Mouse (Mus musculus) hindbrain, embryonic 14.5 days (tissue): ENCODE results near the gene Mylk2. TPM values are rescaled to one million over a fixed set of nuclear protein-coding genes. Genes with fewer than 3 reads are reported as not detected.

Source experiments
- ATAC-seq: fragments of 200-750 bp; cut with Nextera tagmentation; 2 replicates; pipeline ENCODE4 v1.8.0; 2017; ENCODE audit warnings: moderate number of reproducible peaks, mild to moderate bottlenecking, moderate TSS enrichment, moderate library complexity; ENCODE audit not compliant: low FRiP score
- DNase-seq: peaks from one replicate; pipeline ENCODE4 v3.0.0-alpha.2; 2015; ENCODE audit warnings: low spot score
- H3K27ac ChIP-seq: fragments of 300-500 bp; sonication (generic); 2 replicates; pipeline ENCODE4 v1.5.1; 2014; ENCODE audit warnings: mild to moderate bottlenecking, moderate library complexity
- H3K27me3 ChIP-seq: fragments of 300-500 bp; sonication (generic); 2 replicates; pipeline ENCODE4 v1.6.1; 2014; ENCODE audit warnings: mild to moderate bottlenecking, low read length, mixed read lengths; ENCODE audit not compliant: control insufficient read depth, insufficient read depth
- H3K36me3 ChIP-seq: fragments of 300-500 bp; sonication (generic); replicated peaks from 2 replicates; pipeline ENCODE4 v1.6.1; 2014; ENCODE audit not compliant: control insufficient read depth, insufficient read depth
- H3K4me1 ChIP-seq: fragments of 300-500 bp; sonication (generic); replicated peaks from 2 replicates; pipeline ENCODE4 v1.6.1; 2014; ENCODE audit warnings: antibody characterized with exemption, low read length, mixed read lengths; ENCODE audit not compliant: control insufficient read depth, insufficient read depth
- H3K4me2 ChIP-seq: fragments of 300-500 bp; sonication (generic); replicated peaks from 2 replicates; pipeline ENCODE4 v1.6.1; 2014; ENCODE audit warnings: mild to moderate bottlenecking, moderate library complexity
- H3K4me3 ChIP-seq: fragments of 300-500 bp; sonication (generic); replicated peaks from 2 replicates; pipeline ENCODE4 v1.5.1; 2014; ENCODE audit warnings: mild to moderate bottlenecking, low read length
- H3K9ac ChIP-seq: fragments of 300-500 bp; sonication (generic); 2 replicates; pipeline ENCODE4 v1.6.1; 2014
- H3K9me3 ChIP-seq: fragments of 300-500 bp; sonication (generic); 2 replicates; pipeline ENCODE4 v1.6.1; 2016; ENCODE audit warnings: low read length; ENCODE audit not compliant: control insufficient read depth
- WGBS: fragments of 180-500 bp; shearing (Covaris S2); extraction: QIAGEN DNeasy Blood & Tissue Kit; methylation state at CpG from one replicate; pipeline ENCODE4 v1.1.7; 2014; 5-methylcytosine and 5-hydroxymethylcytosine counted together
- polyA plus RNA-seq: library from polyadenylated mRNA; unstranded; fragments of >200 nt; fragmentation: Nextera tagmentation; extraction: Ambion mirVana; gene quantifications from 2 replicates; pipeline ENCODE4 v1.2.1, GENCODE M21; 2014

Mylk2 gene
- polyA plus RNA-seq, 1 experiment from 2014 or later, result not detected

- no peak for ATAC-seq
- 84% methylated on average over 3 of the region's 3 CpGs for WGBS
- H3K9me3 ChIP-seq, result no peaks in the 10 kb centered on the region
- H3K27ac ChIP-seq, result no peak overlapping the region
- H3K4me2 ChIP-seq, result no peak overlapping the region
- no peak overlapping the region for H3K4me3 ChIP-seq
- H3K36me3 ChIP-seq, result peaks cover 8% of the 10 kb centered on the region; the same call in 1 of the 2 replicates
- no peak for DNase-seq
- H3K9ac ChIP-seq, result no peak overlapping the region
- no peaks in the 10 kb centered on the region for H3K27me3 ChIP-seq
- no peaks in the 10 kb centered on the region for H3K4me1 ChIP-seq
Observed at GRCm38 (mm10) chr2:152896926-152897325, 14.2 kb upstream of the Mylk2 start.

DNA sequence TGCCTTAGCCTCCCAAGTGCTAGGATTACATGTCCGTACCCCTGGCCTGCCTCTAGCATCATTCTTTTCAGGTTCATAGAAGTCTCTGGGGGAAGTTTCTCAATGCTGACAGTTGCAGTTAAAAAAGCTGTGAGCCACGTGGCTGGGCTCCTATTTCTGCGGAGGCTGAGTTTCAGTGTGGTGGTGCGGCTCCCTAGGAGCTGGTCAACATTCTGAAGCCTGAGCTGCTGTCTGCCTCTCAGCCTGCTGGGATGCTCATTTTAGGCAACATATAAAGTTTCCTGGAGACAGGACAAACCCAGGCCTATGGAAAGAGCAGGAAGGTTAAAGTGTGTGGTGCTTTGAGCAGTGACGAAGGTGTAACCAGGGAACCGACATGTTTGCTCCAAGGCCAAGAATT, 12.1 kb upstream of the Mylk2 start:
- no peaks in the 10 kb centered on the region for H3K36me3 ChIP-seq
- WGBS, result 76% methylated on average over 6 of the region's 6 CpGs
- H3K27me3 ChIP-seq, result no peaks in the 10 kb centered on the region
- H3K4me1 ChIP-seq, result no peaks in the 10 kb centered on the region
- H3K9ac ChIP-seq, result no peak overlapping the region
- no peak for DNase-seq
- ATAC-seq, result no peak
- H3K4me2 ChIP-seq, result no peak overlapping the region
- H3K9me3 ChIP-seq, result no peaks in the 10 kb centered on the region
- H3K27ac ChIP-seq, result no peak overlapping the region
- H3K4me3 ChIP-seq, result no peak overlapping the region

GRCm38 (mm10) chr2:152901296-152901695, 9.9 kb upstream of the Mylk2 start:
- WGBS, result 92% methylated on average over 15 of the region's 15 CpGs
- no peak overlapping the region for H3K4me2 ChIP-seq
- no peaks in the 10 kb centered on the region for H3K9me3 ChIP-seq
- ATAC-seq (no peak), DNase-seq (no peak)
- no peaks in the 10 kb centered on the region for H3K27me3 ChIP-seq
- no peaks in the 10 kb centered on the region for H3K36me3 ChIP-seq
- no peak overlapping the region for H3K9ac ChIP-seq
- H3K27ac ChIP-seq, result no peak overlapping the region
- no peaks in the 10 kb centered on the region for H3K4me1 ChIP-seq
- H3K4me3 ChIP-seq, result no peak overlapping the region

DNA sequence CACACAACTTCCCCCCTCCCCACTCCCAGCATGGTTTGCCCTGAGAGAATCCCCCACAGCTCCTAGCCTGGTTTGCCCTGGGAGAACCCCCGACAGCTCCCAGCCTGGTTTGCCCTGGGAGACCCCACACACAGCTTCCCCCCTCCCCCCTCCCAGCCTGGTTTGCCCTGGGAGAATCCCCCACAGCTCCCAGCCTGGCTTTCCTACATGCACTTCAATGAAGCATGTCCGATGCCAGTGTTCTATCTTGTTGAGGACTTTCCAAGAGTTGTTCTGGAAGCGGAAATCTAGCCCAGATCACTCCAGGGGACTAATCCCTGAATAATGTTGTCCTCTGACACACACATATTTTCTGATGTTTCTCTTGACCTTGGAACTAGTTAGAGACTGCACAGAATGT, 8.5 kb upstream of the Mylk2 start:
- no peak overlapping the region for H3K4me2 ChIP-seq
- no peak overlapping the region for H3K27ac ChIP-seq
- H3K9me3 ChIP-seq, result no peaks in the 10 kb centered on the region
- no peaks in the 10 kb centered on the region for H3K4me1 ChIP-seq
- H3K36me3 ChIP-seq, result no peaks in the 10 kb centered on the region
- H3K4me3 ChIP-seq, result no peak overlapping the region
- ATAC-seq, result no peak
- H3K27me3 ChIP-seq, result no peaks in the 10 kb centered on the region
- no peak for DNase-seq
- WGBS, result 18% methylated on average over 3 of the region's 3 CpGs
- H3K9ac ChIP-seq, result no peak overlapping the region

DNA sequence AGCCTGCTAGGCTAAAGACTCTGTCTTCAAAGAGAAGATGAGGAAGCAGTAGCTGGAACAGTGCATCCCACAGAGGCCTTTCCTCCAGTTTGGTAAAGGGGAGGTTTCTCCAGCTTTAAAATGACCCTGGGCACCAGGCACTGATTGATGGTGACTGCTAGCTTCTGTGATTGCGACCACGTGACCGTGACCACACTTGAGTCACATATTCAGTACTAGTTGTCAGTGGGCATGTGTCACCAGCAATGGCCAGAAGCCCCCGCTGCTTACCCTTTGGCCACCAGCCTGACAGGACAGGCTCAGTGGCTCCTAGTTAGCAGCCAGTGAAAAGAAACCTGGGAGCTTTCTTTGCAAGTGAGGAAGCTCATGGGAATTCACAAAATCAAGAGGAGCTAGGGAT, 7.6 kb upstream of the Mylk2 start:
- Histone ChIP-seq H3K4me1 (no peaks in the 10 kb centered on the region), H3K9ac (no peak overlapping the region), H3K27me3 (no peaks in the 10 kb centered on the region), H3K36me3 (no peaks in the 10 kb centered on the region), H3K27ac (no peak overlapping the region), H3K4me2 (no peak overlapping the region), H3K9me3 (no peaks in the 10 kb centered on the region), H3K4me3 (no peak overlapping the region)
- WGBS, result 72% methylated on average over 4 of the region's 4 CpGs
- ATAC-seq (no peak), DNase-seq (no peak)

DNA sequence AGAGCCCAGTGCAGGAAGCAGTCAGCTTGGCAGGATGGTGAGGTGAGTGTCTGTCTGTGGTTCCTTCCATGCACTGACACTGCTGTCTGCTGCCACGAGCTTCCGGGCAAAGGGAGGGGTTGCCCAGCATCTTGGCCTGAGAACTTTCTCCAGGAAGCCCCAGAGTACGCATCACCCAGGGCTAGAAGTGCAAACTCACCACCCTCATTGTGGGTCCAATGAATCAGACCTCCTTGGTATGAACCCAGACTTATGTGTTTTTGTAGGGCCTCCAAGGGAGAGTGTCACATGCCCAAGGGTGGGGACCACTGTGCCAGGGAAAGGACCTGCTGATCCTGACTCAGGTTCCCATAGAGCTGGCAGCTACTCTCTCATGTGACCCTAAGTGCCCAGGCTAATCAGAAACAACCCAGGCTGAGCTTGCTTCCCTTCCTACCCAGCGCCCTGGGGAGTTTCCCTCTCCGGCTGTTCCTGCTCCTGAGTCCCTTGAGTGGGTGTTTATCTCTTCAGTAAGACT, 7.0 kb upstream of the Mylk2 start:
- WGBS, result 78% methylated on average over 5 of the region's 5 CpGs

DNA sequence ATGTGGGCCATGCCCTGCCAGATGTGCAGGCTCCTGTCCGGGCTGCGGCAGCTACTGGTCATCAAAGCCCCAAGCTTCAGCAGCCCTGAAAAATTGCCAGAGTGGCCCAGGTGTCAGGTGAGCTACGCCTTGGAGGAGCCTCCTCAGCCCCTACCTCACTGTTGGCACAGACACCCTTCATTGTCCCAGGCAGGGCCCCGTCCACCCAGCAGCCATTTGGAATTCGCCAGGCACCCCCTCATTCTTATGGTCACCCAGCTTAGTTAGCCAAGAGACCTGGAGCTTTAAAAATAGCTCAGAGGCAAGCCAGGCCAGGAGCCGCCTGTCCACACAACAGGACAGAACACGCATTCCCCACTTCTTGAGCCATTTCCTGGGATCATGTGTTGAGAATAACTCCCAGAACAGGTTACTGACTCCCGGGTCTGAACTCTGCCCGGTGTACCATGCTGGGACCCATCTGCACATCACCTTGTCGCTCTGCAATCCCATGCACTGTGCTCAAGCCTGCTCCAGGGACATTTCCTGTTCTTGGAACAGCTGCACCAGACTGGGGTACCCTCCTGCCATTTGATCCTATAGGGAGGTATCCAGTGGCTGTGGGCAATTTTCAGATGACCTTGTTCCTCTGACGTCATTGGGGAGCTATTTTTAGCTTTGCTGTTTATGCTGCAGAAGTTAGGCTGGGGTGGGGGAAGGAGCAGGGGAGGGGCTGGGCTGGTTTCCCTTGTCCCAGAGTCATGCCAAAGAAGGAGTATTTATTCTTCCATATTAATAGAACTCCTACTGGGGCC, 5.9 kb upstream of the Mylk2 start:
- Histone ChIP-seq H3K4me3 (no peak overlapping the region), H3K4me2 (no peak overlapping the region), H3K27me3 (no peaks in the 10 kb centered on the region), H3K9me3 (no peaks in the 10 kb centered on the region), H3K9ac (no peak overlapping the region), H3K27ac (no peak overlapping the region), H3K36me3 (no peaks in the 10 kb centered on the region), H3K4me1 (no peaks in the 10 kb centered on the region)
- WGBS, result 69% methylated on average over 11 of the region's 11 CpGs
- ATAC-seq (no peak), DNase-seq (no peak)

More for the DNA sequence above, 7.0 kb upstream of the Mylk2 start:
- Histone ChIP-seq H3K4me1 (no peaks in the 10 kb centered on the region), H3K27ac (no peak overlapping the region), H3K27me3 (no peaks in the 10 kb centered on the region), H3K9me3 (no peaks in the 10 kb centered on the region), H3K4me2 (no peak overlapping the region), H3K9ac (no peak overlapping the region), H3K36me3 (no peaks in the 10 kb centered on the region), H3K4me3 (no peak overlapping the region)
- ATAC-seq (no peak), DNase-seq (no peak)

DNA sequence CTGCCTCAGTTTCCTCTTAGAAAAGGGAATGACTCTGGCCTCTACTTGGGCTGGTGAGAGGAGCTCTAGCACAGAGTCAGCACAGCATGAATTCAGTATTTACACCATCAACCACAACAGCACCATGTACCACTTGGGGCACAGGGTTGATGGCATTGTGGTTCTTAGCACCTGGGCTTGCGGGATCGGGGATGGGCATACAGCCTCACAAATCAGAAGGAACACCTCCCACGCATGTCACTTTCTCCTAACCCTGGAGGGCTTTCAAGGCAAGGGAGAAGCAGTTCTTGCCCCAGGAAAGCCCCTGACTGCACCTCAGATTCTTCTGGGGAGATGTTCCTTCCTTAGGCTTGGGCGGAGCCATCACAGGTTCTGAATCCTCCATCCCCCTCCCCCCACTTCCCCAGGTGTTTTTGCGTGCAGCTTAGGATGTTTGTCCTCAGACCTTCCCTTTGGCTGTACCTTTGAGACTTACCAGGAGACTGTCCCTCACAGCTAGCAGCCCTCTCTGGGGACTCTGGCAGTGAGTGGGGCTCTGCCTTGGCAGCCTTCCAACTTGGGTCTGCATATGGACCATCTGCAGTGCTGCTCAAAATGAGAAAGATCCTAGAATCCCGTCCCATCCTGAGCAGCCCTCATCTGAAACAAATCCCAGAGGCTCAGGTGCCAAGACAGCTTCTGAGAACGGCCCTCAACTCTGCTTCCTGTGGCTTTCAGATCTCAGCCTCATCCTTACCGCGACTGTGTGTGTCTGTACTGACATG, 4.7 kb upstream of the Mylk2 start:
- 0 out of 2 replicates have a peak, but pooled peaks cover 11% of the 10 kb centered on the region for H3K27me3 ChIP-seq
- H3K9ac ChIP-seq, result no peak overlapping the region
- DNase-seq (no peak), ATAC-seq (no peak)
- 56% methylated on average over 9 of the region's 9 CpGs for WGBS
- H3K4me1 ChIP-seq, result no peaks in the 10 kb centered on the region
- no peaks in the 10 kb centered on the region for H3K9me3 ChIP-seq
- H3K36me3 ChIP-seq, result no peaks in the 10 kb centered on the region
- no peak overlapping the region for H3K4me2 ChIP-seq
- no peak overlapping the region for H3K27ac ChIP-seq
- no peak overlapping the region for H3K4me3 ChIP-seq

GRCm38 (mm10) chr2:152907114-152907943, 3.8 kb upstream of the Mylk2 start:
- no peak overlapping the region for H3K27ac ChIP-seq
- H3K27me3 ChIP-seq, result peaks cover 20% of the 10 kb centered on the region; the same call in 1 of the 2 replicates
- no peaks in the 10 kb centered on the region for H3K4me1 ChIP-seq
- no peak overlapping the region for H3K4me3 ChIP-seq
- DNase-seq, result no peak
- no peak overlapping the region for H3K9ac ChIP-seq
- 49% methylated on average over 14 of the region's 14 CpGs for WGBS
- no peak for ATAC-seq
- H3K4me2 ChIP-seq, result no peak overlapping the region
- no peaks in the 10 kb centered on the region for H3K36me3 ChIP-seq
- H3K9me3 ChIP-seq, result no peaks in the 10 kb centered on the region
